Mouse (Mus musculus): ENCODE data around the gene 0610012G03Rik. TPM values are rescaled to one million over a fixed set of nuclear protein-coding genes. Genes with fewer than 3 reads are reported as not detected.

0610012G03Rik gene
- total and polyA plus RNA-seq, 2 experiments, result 25.3 to 61.1 TPM

GRCm38 (mm10) chr16:31935091-31935979 lies 13.0 kb downstream of the 0610012G03Rik start:
- H3K79me2 ChIP-seq (ENCODE audit: control insufficient read depth, insufficient read depth, low read length), result no peaks in the 10 kb centered on the region
- no peak for DNase-seq (ENCODE audit: extremely low read depth, low read depth, low spot score)
- no peak overlapping the region; the same call in 1 of the 2 replicates for H3K9ac ChIP-seq (ENCODE audit: low read depth, low read length)
- peaks cover 7% of the 10 kb centered on the region for H3K4me1 ChIP-seq (ENCODE audit: control insufficient read depth, insufficient read depth, low read length)
- WGBS, result 9% methylated on average over 36 of the region's 36 CpGs
- H3K27ac ChIP-seq (replicated peaks; ENCODE audit: insufficient read depth, low read depth, low read length), result 0 out of 2 replicates have a peak overlapping the region, but pooled peaks have one; percentile 4
- peaks cover 13% of the 10 kb centered on the region for H3K27me3 ChIP-seq (ENCODE audit: control insufficient read depth, insufficient read depth, low read length)
- H3K36me3 ChIP-seq (ENCODE audit: control insufficient read depth, insufficient read depth, low read length), result no peaks in the 10 kb centered on the region
- TF ChIP-seq CTCF (IDR thresholded peaks at IDR 0.05; ENCODE audit: low read depth, low read length), result no peak
- no peak for TF ChIP-seq POLR2A (IDR thresholded peaks at IDR 0.05; ENCODE audit: extremely low read depth, insufficient read depth, low read length)
- H3K4me3 ChIP-seq (ENCODE audit: insufficient read depth, low read depth, low read length), result peak overlapping the region; percentile 14; the same call in 1 of the 2 replicates

- Histone ChIP-seq H3K4me1 (ENCODE audit: control insufficient read depth, insufficient read depth, low read length) (peaks cover 7% of the 10 kb centered on the region), H3K9ac (ENCODE audit: low read depth, low read length) (no peak overlapping the region), H3K27me3 (ENCODE audit: control insufficient read depth, insufficient read depth, low read length) (peaks cover 13% of the 10 kb centered on the region), H3K4me3 (ENCODE audit: insufficient read depth, low read depth, low read length) (no peak overlapping the region), H3K79me2 (ENCODE audit: control insufficient read depth, insufficient read depth, low read length) (no peaks in the 10 kb centered on the region), H3K27ac (replicated peaks; ENCODE audit: insufficient read depth, low read depth, low read length) (no peak overlapping the region), H3K36me3 (ENCODE audit: control insufficient read depth, insufficient read depth, low read length) (no peaks in the 10 kb centered on the region)
- no peak for DNase-seq (ENCODE audit: extremely low read depth, low read depth, low spot score)
- 43% methylated on average over 13 of the region's 13 CpGs for WGBS
- TF ChIP-seq POLR2A (IDR thresholded peaks at IDR 0.05; ENCODE audit: extremely low read depth, insufficient read depth, low read length) (no peak), CTCF (IDR thresholded peaks at IDR 0.05; ENCODE audit: low read depth, low read length) (no peak)
Measured at GRCm38 (mm10) chr16:31934550-31935010, 13.7 kb downstream of the 0610012G03Rik start.

DNA sequence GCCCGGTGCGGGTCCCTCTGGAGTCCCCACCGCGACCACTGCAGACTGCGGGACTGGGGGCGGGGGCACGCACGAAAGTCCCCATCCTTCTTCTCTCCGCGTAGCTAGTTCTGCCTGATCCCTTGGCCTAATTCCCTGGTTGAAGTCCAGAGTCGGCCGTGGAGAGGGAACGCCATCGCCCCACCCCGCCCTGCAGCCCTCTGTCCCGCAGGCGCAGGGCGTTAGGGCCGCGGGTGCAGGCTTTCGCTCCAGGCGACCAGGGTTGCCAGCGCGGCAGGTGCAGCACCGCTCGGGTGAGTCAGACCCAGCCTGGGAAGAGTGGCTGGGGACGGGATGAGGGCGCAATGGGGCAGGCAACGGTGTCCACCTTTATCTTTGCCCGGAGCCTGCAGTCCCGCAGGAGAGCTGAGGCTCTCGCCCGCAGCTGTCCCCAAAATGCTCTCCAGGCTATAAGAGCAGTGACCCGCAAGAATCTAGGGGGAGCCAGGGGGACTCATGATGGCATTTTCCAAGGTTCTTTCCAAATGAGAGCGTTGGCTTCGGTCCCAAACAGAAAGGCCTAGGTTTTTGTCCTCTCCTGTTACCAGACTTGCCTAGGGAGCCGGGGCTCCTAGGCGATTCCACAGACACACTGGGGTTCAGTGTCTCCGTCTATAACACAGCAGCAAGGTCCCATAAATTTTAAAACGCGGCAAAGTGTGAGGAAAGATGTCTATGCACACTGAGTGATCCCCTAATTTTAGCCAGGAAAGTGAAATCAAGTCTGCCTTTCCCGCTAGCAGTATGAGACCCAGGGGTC lies 14.3 kb downstream of the 0610012G03Rik start, which contains the start of gene Pigz:
Gene Pigz (plus strand): TSS at position 101 of the 799 bp plus-strand sequence.
- Histone ChIP-seq H3K27ac (replicated peaks; ENCODE audit: insufficient read depth, low read depth, low read length) (no peak within 1 kb of the TSS), H3K36me3 (ENCODE audit: control insufficient read depth, insufficient read depth, low read length) (no peaks in the 10 kb centered on the region), H3K79me2 (ENCODE audit: control insufficient read depth, insufficient read depth, low read length) (no peaks in the 10 kb centered on the region), H3K4me3 (ENCODE audit: insufficient read depth, low read depth, low read length) (peak within 1 kb of the TSS; percentile 69), H3K4me1 (ENCODE audit: control insufficient read depth, insufficient read depth, low read length) (peaks cover 7% of the 10 kb centered on the region), H3K9ac (ENCODE audit: low read depth, low read length) (peak within 1 kb of the TSS; percentile 61), H3K27me3 (ENCODE audit: control insufficient read depth, insufficient read depth, low read length) (peaks cover 13% of the 10 kb centered on the region)
- DNase-seq (ENCODE audit: extremely low read depth, low read depth, low spot score), result peak; percentile 26
- 11% methylated on average over 42 of the region's 42 CpGs for WGBS
- TF ChIP-seq CTCF (IDR thresholded peaks at IDR 0.05; ENCODE audit: low read depth, low read length) (no peak), POLR2A (IDR thresholded peaks at IDR 0.05; ENCODE audit: extremely low read depth, insufficient read depth, low read length) (no peak)

DNA sequence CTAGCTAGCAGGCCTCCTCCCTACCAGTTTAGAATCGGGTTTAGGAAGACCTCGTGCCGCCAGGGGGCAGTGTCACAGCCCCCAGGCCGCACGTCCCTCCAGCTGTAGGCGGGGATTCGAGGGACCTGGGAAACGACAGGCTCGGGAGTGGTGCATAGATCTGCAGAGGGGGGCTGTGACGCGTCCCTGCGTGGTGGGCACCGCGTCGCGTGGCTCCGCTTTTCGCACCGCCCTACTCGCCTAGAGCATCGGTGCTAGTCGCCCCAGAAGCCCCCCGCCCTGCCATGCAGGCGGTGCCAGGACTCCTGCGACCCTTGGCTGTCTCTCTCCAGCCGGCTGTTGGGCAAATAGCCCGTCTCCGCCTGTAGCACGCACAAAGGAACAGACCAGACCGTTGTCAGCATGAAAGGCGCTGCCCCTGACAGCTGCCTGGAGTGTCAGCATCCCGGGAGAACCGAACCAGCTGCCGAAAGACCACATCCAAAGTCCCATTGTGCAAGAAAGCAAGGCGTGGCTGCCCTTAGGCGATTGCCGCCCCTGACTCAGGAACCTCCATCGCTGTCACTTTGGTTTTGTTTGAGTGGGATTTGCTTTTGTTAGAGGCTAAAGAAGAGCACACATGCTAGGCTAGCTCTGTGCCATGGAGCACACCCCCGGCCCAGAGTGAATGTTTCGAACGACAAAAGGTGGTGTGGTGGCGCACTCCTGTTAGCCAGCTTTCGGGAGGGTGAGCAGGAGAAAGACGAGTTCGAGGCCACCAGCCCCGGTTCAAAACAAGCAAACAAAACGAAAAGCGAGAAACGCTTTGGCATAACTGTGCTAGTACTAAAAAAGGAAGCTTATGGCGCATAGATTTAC lies 15.2 kb downstream of the 0610012G03Rik start:
- H3K4me3 ChIP-seq (ENCODE audit: insufficient read depth, low read depth, low read length), result peak overlapping the region; percentile 69
- H3K36me3 ChIP-seq (ENCODE audit: control insufficient read depth, insufficient read depth, low read length), result no peaks in the 10 kb centered on the region
- H3K9ac ChIP-seq (ENCODE audit: low read depth, low read length), result peak overlapping the region; percentile 61; the same call in 1 of the 2 replicates
- peak; percentile 33 for DNase-seq (ENCODE audit: extremely low read depth, low read depth, low spot score)
- no peak overlapping the region for H3K27ac ChIP-seq (replicated peaks; ENCODE audit: insufficient read depth, low read depth, low read length)
- H3K27me3 ChIP-seq (ENCODE audit: control insufficient read depth, insufficient read depth, low read length), result peaks cover 13% of the 10 kb centered on the region
- WGBS, result 1% methylated on average over 50 of the region's 50 CpGs
- H3K4me1 ChIP-seq (ENCODE audit: control insufficient read depth, insufficient read depth, low read length), result peaks cover 7% of the 10 kb centered on the region
- H3K79me2 ChIP-seq (ENCODE audit: control insufficient read depth, insufficient read depth, low read length), result no peaks in the 10 kb centered on the region
- TF ChIP-seq CTCF (IDR thresholded peaks at IDR 0.05; ENCODE audit: low read depth, low read length) (peak; percentile 91), POLR2A (IDR thresholded peaks at IDR 0.05; ENCODE audit: extremely low read depth, insufficient read depth, low read length) (no peak)

- H3K27ac ChIP-seq (replicated peaks; ENCODE audit: insufficient read depth, low read depth, low read length), result no peak overlapping the region
- no peak for DNase-seq (ENCODE audit: extremely low read depth, low read depth, low spot score)
- H3K27me3 ChIP-seq (ENCODE audit: control insufficient read depth, insufficient read depth, low read length), result peaks cover 13% of the 10 kb centered on the region
- H3K4me3 ChIP-seq (ENCODE audit: insufficient read depth, low read depth, low read length), result no peak overlapping the region
- H3K4me1 ChIP-seq (ENCODE audit: control insufficient read depth, insufficient read depth, low read length), result peaks cover 7% of the 10 kb centered on the region
- TF ChIP-seq POLR2A (IDR thresholded peaks at IDR 0.05; ENCODE audit: extremely low read depth, insufficient read depth, low read length) (no peak), CTCF (IDR thresholded peaks at IDR 0.05; ENCODE audit: low read depth, low read length) (no peak)
- no peaks in the 10 kb centered on the region for H3K36me3 ChIP-seq (ENCODE audit: control insufficient read depth, insufficient read depth, low read length)
- no peaks in the 10 kb centered on the region for H3K79me2 ChIP-seq (ENCODE audit: control insufficient read depth, insufficient read depth, low read length)
- 78% methylated on average over 5 of the region's 5 CpGs for WGBS
- H3K9ac ChIP-seq (ENCODE audit: low read depth, low read length), result no peak overlapping the region
Measured at GRCm38 (mm10) chr16:31932255-31932654, 16.0 kb downstream of the 0610012G03Rik start.
